Mouse (Mus musculus) heart, adult 2 months (tissue): Measurements from ENCODE around the gene Pelp1. TPM values are rescaled to one million over a fixed set of nuclear protein-coding genes. Genes with fewer than 3 reads are reported as not detected.

ENCODE experiments used
- DNase-seq, 2 experiments: peaks; one replicate each; pipeline ENCODE4 v3.0.0; 2021
- H3K27ac ChIP-seq: fragments of 200-600 bp; 2 replicates; pipeline ENCODE4 v1.8.1; 2022
- H3K27me3 ChIP-seq: fragments of 200-500 bp; 2 replicates; pipeline ENCODE4 v1.6.1; 2012; ENCODE audit warnings: mild to moderate bottlenecking, low read length, inconsistent platforms, mixed read lengths; ENCODE audit not compliant: control insufficient read depth, insufficient read depth
- H3K36me3 ChIP-seq: fragments of 200-500 bp; 2 replicates; pipeline ENCODE4 v1.6.1; 2012; ENCODE audit warnings: low read length, inconsistent platforms; ENCODE audit not compliant: control insufficient read depth, insufficient read depth
- H3K4me1 ChIP-seq: fragments of 200-500 bp; 2 replicates; pipeline ENCODE4 v1.6.1; 2011; ENCODE audit warnings: low read length; ENCODE audit not compliant: control insufficient read depth, insufficient read depth
- H3K4me3 ChIP-seq: fragments of 200-600 bp; 2 replicates; pipeline ENCODE4 v1.8.1; 2022
- H3K79me2 ChIP-seq: fragments of 200-500 bp; replicated peaks from 2 replicates; pipeline ENCODE4 v1.6.1; 2012; ENCODE audit warnings: mild to moderate bottlenecking, inconsistent platforms, low read length, moderate library complexity, mixed read lengths; ENCODE audit not compliant: control insufficient read depth, insufficient read depth
- H3K9ac ChIP-seq: fragments of 200-500 bp; 2 replicates; pipeline ENCODE4 v1.6.1; 2012; ENCODE audit warnings: low read depth, mild to moderate bottlenecking, control low read depth, inconsistent platforms, low read length, mixed read lengths
- CTCF ChIP-seq: fragments of 200-600 bp; IDR thresholded peaks from 2 replicates; pipeline ENCODE4 v1.8.1; 2022; ENCODE audit warnings: antibody characterized with exemption, mild to moderate bottlenecking, moderate library complexity
- EP300 ChIP-seq: fragments of 200-500 bp; IDR thresholded peaks from 2 replicates; pipeline ENCODE4 v1.6.1; 2011; ENCODE audit warnings: low read depth, low read length, control low read depth; ENCODE audit not compliant: insufficient read depth
- POLR2A ChIP-seq: fragments of 200-500 bp; IDR thresholded peaks from 2 replicates; pipeline ENCODE4 v1.6.1; 2011; ENCODE audit warnings: mild to moderate bottlenecking, low read depth, low read length, control low read depth; ENCODE audit not compliant: insufficient read depth
- WGBS: fragments of 180-500 bp; shearing (Covaris S2); methylation state at CpG from one replicate; pipeline ENCODE4 v1.1.7; 2018; 5-methylcytosine and 5-hydroxymethylcytosine counted together
- intact Hi-C: fragments of 180-260 bp; cut with DNase I; formaldehyde crosslinking; loops from one replicate; pipeline ENCODE4 v1.15.1; 2025
- microRNA-seq, 2 experiments: library from miRNA; unstranded; fragments of <30 nt; microRNA quantifications; one replicate each; pipeline ENCODE4 v1.2.0; 2021
- polyA plus RNA-seq: library from polyadenylated mRNA; depleted of rRNA; stranded (reverse); fragments of >200 nt; gene quantifications from 2 replicates; pipeline ENCODE4 v1.2.3, GENCODE M21; 2012; rRNA removed
- total RNA-seq, 2 experiments: library from RNA; stranded (reverse); gene quantifications; 2 replicates each; pipeline ENCODE4 v1.2.3; 2021

Pelp1 gene
- total and polyA plus RNA-seq, 3 experiments, result 13.0 to 20.7 (median 17.0) TPM

- H3K79me2 ChIP-seq, result no peaks in the 10 kb centered on the region
- intact Hi-C loops, result no loop called here
- H3K9ac ChIP-seq, result no peak overlapping the region
- WGBS, result 62% methylated on average over 10 of the region's 10 CpGs
- no peak overlapping the region for H3K27ac ChIP-seq
- TF ChIP-seq POLR2A, result no peak
- TF ChIP-seq CTCF, result no peak
- no peak for TF ChIP-seq EP300
- no peak for DNase-seq
- H3K36me3 ChIP-seq, result no peaks in the 10 kb centered on the region
- no peaks in the 10 kb centered on the region for H3K4me1 ChIP-seq
- no peak overlapping the region for H3K4me3 ChIP-seq
- no peaks in the 10 kb centered on the region; the same call in 1 of the 2 replicates for H3K27me3 ChIP-seq
Observed at GRCm38 (mm10) chr11:70345061-70345460, 64.8 kb downstream of the Pelp1 start.

Small RNA genes lying within 50 kb of the gene (microRNA-seq; reads per million reads assigned to microRNA genes)
- 0 to 1.2 reads per million in 2 experiments for gene Mir7115

Other genes with a start within 250 kb of the Pelp1 start
- under 1 TPM; 0.34 to 0.52 TPM for gene Slc16a11, start 197.3 kb downstream of the Pelp1 start, total RNA-seq
- 1.1 and 9.6 TPM in 2 replicates for gene Slc16a11, start 197.3 kb downstream of the Pelp1 start, polyA plus RNA-seq
- gene Slc16a13, start 189.0 kb downstream of the Pelp1 start, total RNA-seq, result 1 to 10 TPM; 2.2 to 2.8 TPM
- 4.0 and 7.4 TPM in 2 replicates for gene Slc16a13, start 189.0 kb downstream of the Pelp1 start, polyA plus RNA-seq
- gene Bcl6b, start 180.2 kb downstream of the Pelp1 start, total RNA-seq, result 10 to 100 TPM in 1 of 2 experiments, 1 to 10 TPM in 1; 9.1 to 13.7 TPM
- gene Bcl6b, start 180.2 kb downstream of the Pelp1 start, polyA plus RNA-seq, result 18.9 and 21.0 TPM in 2 replicates
- gene 0610010K14Rik, start 172.1 kb downstream of the Pelp1 start, total RNA-seq, result 10 to 100 TPM; 30.7 to 34.5 TPM
- 38.9 and 48.1 TPM in 2 replicates for gene 0610010K14Rik, start 172.1 kb downstream of the Pelp1 start, polyA plus RNA-seq
- gene Gm21988, start 170.2 kb downstream of the Pelp1 start, total RNA-seq, result 1 to 10 TPM; 2.0 to 3.4 TPM
- gene Gm21988, start 170.2 kb downstream of the Pelp1 start, polyA plus RNA-seq, result 5.0 and 5.5 TPM in 2 replicates
- 100 to 1,000 TPM in 1 of 2 experiments, 10 to 100 TPM in 1; 95.4 to 103 TPM for gene Rnasek, start 170.2 kb downstream of the Pelp1 start, total RNA-seq
- gene Rnasek, start 170.2 kb downstream of the Pelp1 start, polyA plus RNA-seq, result 130 and 166 TPM in 2 replicates
- gene Alox12, start 154.7 kb downstream of the Pelp1 start, total RNA-seq, result 1 to 10 TPM; 2.8 to 6.0 TPM
- 6.2 and 7.2 TPM in 2 replicates for gene Alox12, start 154.7 kb downstream of the Pelp1 start, polyA plus RNA-seq
- under 1 TPM in 1 of 2 experiments, not detected in 1; 0.16 TPM for gene Alox12e, start 87.4 kb downstream of the Pelp1 start, total RNA-seq
- 0.10 TPM in 1 of 2 replicates, not detected in the other for gene Alox12e, start 87.4 kb downstream of the Pelp1 start, polyA plus RNA-seq
- 10 to 100 TPM in 1 of 2 experiments, 1 to 10 TPM in 1; 5.5 to 13.7 TPM for gene Alox15, start 58.0 kb downstream of the Pelp1 start, total RNA-seq
- 1.5 and 2.9 TPM in 2 replicates for gene Alox15, start 58.0 kb downstream of the Pelp1 start, polyA plus RNA-seq
- 10 to 100 TPM; 10.2 to 10.8 TPM for gene Arrb2, start 22.6 kb upstream of the Pelp1 start, total RNA-seq
- gene Arrb2, start 22.6 kb upstream of the Pelp1 start, polyA plus RNA-seq, result 23.6 and 27.6 TPM in 2 replicates
- 1 to 10 TPM; 6.6 to 6.7 TPM for gene Med11, start 41.9 kb upstream of the Pelp1 start, total RNA-seq
- 7.8 and 9.7 TPM in 2 replicates for gene Med11, start 41.9 kb upstream of the Pelp1 start, polyA plus RNA-seq
- gene Zmynd15, start 49.4 kb upstream of the Pelp1 start, total RNA-seq, result 1 to 10 TPM; 1.3 to 2.9 TPM
- gene Zmynd15, start 49.4 kb upstream of the Pelp1 start, polyA plus RNA-seq, result 3.2 and 3.8 TPM in 2 replicates
- gene Cxcl16, start 50.0 kb upstream of the Pelp1 start, total RNA-seq, result 1 to 10 TPM; 7.9 to 8.8 TPM
- 17.6 and 20.6 TPM in 2 replicates for gene Cxcl16, start 50.0 kb upstream of the Pelp1 start, polyA plus RNA-seq
- 1 to 10 TPM; 1.2 to 1.3 TPM for gene Tm4sf5, start 95.2 kb upstream of the Pelp1 start, total RNA-seq
- gene Tm4sf5, start 95.2 kb upstream of the Pelp1 start, polyA plus RNA-seq, result 1.5 and 2.1 TPM in 2 replicates
- gene Vmo1, start 104.6 kb upstream of the Pelp1 start, total RNA-seq, result not detected
- not detected in 2 replicates for gene Vmo1, start 104.6 kb upstream of the Pelp1 start, polyA plus RNA-seq
- gene Gltpd2, start 109.2 kb upstream of the Pelp1 start, total RNA-seq, result not detected
- not detected in 2 replicates for gene Gltpd2, start 109.2 kb upstream of the Pelp1 start, polyA plus RNA-seq
- gene Psmb6, start 115.3 kb upstream of the Pelp1 start, total RNA-seq, result 100 to 1,000 TPM; 204 to 231 TPM
- 296 and 367 TPM in 2 replicates for gene Psmb6, start 115.3 kb upstream of the Pelp1 start, polyA plus RNA-seq
- gene Gm40193, start 122.9 kb upstream of the Pelp1 start, total RNA-seq, result not detected
- not detected in 2 replicates for gene Gm40193, start 122.9 kb upstream of the Pelp1 start, polyA plus RNA-seq
- gene Pld2, start 130.0 kb upstream of the Pelp1 start, total RNA-seq, result 1 to 10 TPM; 4.3 to 5.8 TPM
- 15.1 and 21.0 TPM in 2 replicates for gene Pld2, start 130.0 kb upstream of the Pelp1 start, polyA plus RNA-seq
- 10 to 100 TPM; 41.3 to 46.8 TPM for gene Mink1, start 152.8 kb upstream of the Pelp1 start, total RNA-seq
- 40.8 and 49.6 TPM in 2 replicates for gene Mink1, start 152.8 kb upstream of the Pelp1 start, polyA plus RNA-seq
- gene 4930544D05Rik, start 205.8 kb upstream of the Pelp1 start, total RNA-seq, result not detected
- 0.31 TPM in 1 of 2 replicates, not detected in the other for gene 4930544D05Rik, start 205.8 kb upstream of the Pelp1 start, polyA plus RNA-seq
- not detected for gene Chrne, start 209.2 kb upstream of the Pelp1 start, total RNA-seq
- gene Chrne, start 209.2 kb upstream of the Pelp1 start, polyA plus RNA-seq, result not detected in 2 replicates
- gene Gp1ba, start 229.1 kb upstream of the Pelp1 start, total RNA-seq, result under 1 TPM; 0.34 to 0.98 TPM
- gene Gp1ba, start 229.1 kb upstream of the Pelp1 start, polyA plus RNA-seq, result 0.29 and 0.59 TPM in 2 replicates
- 10 to 100 TPM; 50.8 to 58.7 TPM for gene Rnf167, start 237.2 kb upstream of the Pelp1 start, total RNA-seq
- 65.0 and 80.9 TPM in 2 replicates for gene Rnf167, start 237.2 kb upstream of the Pelp1 start, polyA plus RNA-seq
- gene Slc25a11, start 237.4 kb upstream of the Pelp1 start, total RNA-seq, result 100 to 1,000 TPM; 532 to 626 TPM
- gene Slc25a11, start 237.4 kb upstream of the Pelp1 start, polyA plus RNA-seq, result 632 and 932 TPM in 2 replicates
- 100 to 1,000 TPM; 270 to 280 TPM for gene Pfn1, start 244.6 kb upstream of the Pelp1 start, total RNA-seq
- 439 and 479 TPM in 2 replicates for gene Pfn1, start 244.6 kb upstream of the Pelp1 start, polyA plus RNA-seq
- gene Eno3, start 247.2 kb upstream of the Pelp1 start, total RNA-seq, result 1,000 to 10,000 TPM; 1,523 to 1,659 TPM
- gene Eno3, start 247.2 kb upstream of the Pelp1 start, polyA plus RNA-seq, result 1,222 and 1,919 TPM in 2 replicates